Mouse (Mus musculus): Measurements from ENCODE around the gene 5330417C22Rik. TPM values are rescaled to one million over a fixed set of nuclear protein-coding genes. Genes with fewer than 3 reads are reported as not detected.
A peak's percentile ranks its signal among the peaks of the same experiment; 100 is the strongest.

The 5330417C22Rik gene
- polyA plus RNA-seq, 1 experiment from 2014 or later: 10.0 TPM

GRCm38 (mm10) chr3:108562133-108562730 is 25.9 kb upstream of the 5330417C22Rik start, which contains the start of gene Tmem167b:
Gene Tmem167b, minus strand, starts transcription at chr3:108562466.
- H3K4me2 ChIP-seq: peak within 1 kb of the TSS; percentile 66
- no peaks in the 10 kb centered on the region for H3K9me3 ChIP-seq
- peaks cover 21% of the 10 kb centered on the region for H3K4me1 ChIP-seq (replicated peaks)
- H3K27me3 ChIP-seq: no peaks in the 10 kb centered on the region
- under 1% methylated on average over 44 of the region's 45 CpGs for WGBS
- peak within 1 kb of the TSS; percentile 95 for H3K27ac ChIP-seq
- H3K36me3 ChIP-seq: peaks cover 29% of the 10 kb centered on the region
- H3K4me3 ChIP-seq: peak within 1 kb of the TSS; percentile 83
- H3K9ac ChIP-seq: peak within 1 kb of the TSS; percentile 85
- peak; percentile 98 for ATAC-seq (ENCODE audit: low FRiP score)

- Histone ChIP-seq H3K9ac (no peak overlapping the region), H3K36me3 (peaks cover 38% of the 10 kb centered on the region), H3K27ac (no peak overlapping the region), H3K9me3 (no peaks in the 10 kb centered on the region), H3K4me3 (no peak overlapping the region), H3K4me1 (replicated peaks) (peaks cover 23% of the 10 kb centered on the region), H3K27me3 (no peaks in the 10 kb centered on the region), H3K4me2 (no peak overlapping the region)
- WGBS: 96% methylated on average over 4 of the region's 4 CpGs
- ATAC-seq (ENCODE audit: low FRiP score): no peak
Observed at GRCm38 (mm10) chr3:108557888-108558287, 21.6 kb upstream of the 5330417C22Rik start.

DNA sequence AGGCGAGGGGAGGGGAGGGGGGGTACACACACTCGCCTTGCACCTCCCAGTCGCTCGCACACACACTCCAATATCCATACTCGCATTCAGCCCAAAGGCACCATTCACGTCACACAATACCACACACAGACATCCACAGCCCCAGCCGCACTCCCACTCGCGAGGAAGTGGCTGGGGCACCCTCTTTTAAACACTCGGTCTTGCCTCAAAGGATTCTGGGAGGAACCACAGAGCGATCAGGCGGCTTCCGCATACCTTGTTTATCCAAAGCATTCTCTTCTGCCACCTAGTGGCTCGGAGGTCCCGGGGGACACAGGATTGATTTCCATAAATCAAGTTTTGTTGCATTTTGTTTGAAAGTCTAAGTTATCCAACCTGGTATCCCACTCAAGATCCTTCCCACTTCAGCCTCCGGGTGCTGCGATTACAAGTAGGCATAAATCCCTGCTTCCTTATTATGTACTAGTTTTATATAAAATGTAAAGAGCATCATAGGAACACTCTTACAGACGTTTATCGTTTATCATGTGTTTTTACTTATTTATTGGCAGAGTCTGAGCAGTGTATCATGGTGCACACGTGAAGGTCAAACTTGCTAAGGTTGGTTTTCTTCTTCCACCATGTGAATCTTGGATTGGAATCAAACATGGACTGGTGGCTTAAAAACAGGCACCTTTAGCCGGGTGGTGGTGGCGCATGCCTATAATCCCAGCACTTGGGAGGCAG is 18.4 kb upstream of the 5330417C22Rik start:
- peak; percentile 96 for ATAC-seq (ENCODE audit: low FRiP score)
- peak overlapping the region; percentile 98 for H3K9ac ChIP-seq
- H3K36me3 ChIP-seq: peaks cover 29% of the 10 kb centered on the region
- peaks cover 8% of the 10 kb centered on the region for H3K4me1 ChIP-seq (replicated peaks)
- H3K4me3 ChIP-seq: peak overlapping the region; percentile 83
- H3K27ac ChIP-seq: peak overlapping the region; percentile 96
- 19% methylated on average over 20 of the region's 22 CpGs for WGBS
- H3K9me3 ChIP-seq: no peaks in the 10 kb centered on the region
- H3K4me2 ChIP-seq: peak overlapping the region; percentile 76
- no peaks in the 10 kb centered on the region for H3K27me3 ChIP-seq

- 0% methylated on average over 37 of the region's 42 CpGs for WGBS
- Histone ChIP-seq H3K9me3 (no peaks in the 10 kb centered on the region), H3K27me3 (no peaks in the 10 kb centered on the region), H3K27ac (peak overlapping the region; percentile 96), H3K4me1 (replicated peaks) (peaks cover 8% of the 10 kb centered on the region), H3K4me3 (peak overlapping the region; percentile 83), H3K9ac (peak overlapping the region; percentile 98), H3K4me2 (peak overlapping the region; percentile 76), H3K36me3 (peaks cover 24% of the 10 kb centered on the region)
- peak; percentile 82 for ATAC-seq (ENCODE audit: low FRiP score)
Observed at GRCm38 (mm10) chr3:108554111-108554561, 17.8 kb upstream of the 5330417C22Rik start.

- peaks cover 6% of the 10 kb centered on the region; the same call in 1 of the 2 replicates for H3K4me1 ChIP-seq (replicated peaks)
- no peaks in the 10 kb centered on the region for H3K9me3 ChIP-seq
- ATAC-seq (ENCODE audit: low FRiP score): no peak
- 88% methylated on average over 11 of the region's 11 CpGs for WGBS
- no peak overlapping the region for H3K27ac ChIP-seq
- H3K9ac ChIP-seq: no peak overlapping the region
- H3K36me3 ChIP-seq: no peaks in the 10 kb centered on the region
- no peak overlapping the region for H3K4me2 ChIP-seq
- H3K4me3 ChIP-seq: no peak overlapping the region
- H3K27me3 ChIP-seq: 0 out of 2 replicates have a peak, but pooled peaks cover 3% of the 10 kb centered on the region
Observed at GRCm38 (mm10) chr3:108542299-108542698, 6.0 kb upstream of the 5330417C22Rik start.

- H3K36me3 ChIP-seq: no peaks in the 10 kb centered on the region
- H3K4me1 ChIP-seq (replicated peaks): peaks cover 27% of the 10 kb centered on the region
- peaks cover 9% of the 10 kb centered on the region; the same call in 1 of the 2 replicates for H3K27me3 ChIP-seq
- H3K9ac ChIP-seq: peak overlapping the region; percentile 30; the same call in 1 of the 2 replicates
- peak overlapping the region; percentile 66 for H3K27ac ChIP-seq
- 4% methylated on average over 17 of the region's 17 CpGs for WGBS
- peak; percentile 19; the same call in 1 of the 2 replicates for ATAC-seq (ENCODE audit: low FRiP score)
- no peaks in the 10 kb centered on the region for H3K9me3 ChIP-seq
- peak overlapping the region; percentile 54 for H3K4me2 ChIP-seq
- H3K4me3 ChIP-seq: peak overlapping the region; percentile 29
Observed at GRCm38 (mm10) chr3:108537303-108537702, 967 bp upstream of the 5330417C22Rik start.

DNA sequence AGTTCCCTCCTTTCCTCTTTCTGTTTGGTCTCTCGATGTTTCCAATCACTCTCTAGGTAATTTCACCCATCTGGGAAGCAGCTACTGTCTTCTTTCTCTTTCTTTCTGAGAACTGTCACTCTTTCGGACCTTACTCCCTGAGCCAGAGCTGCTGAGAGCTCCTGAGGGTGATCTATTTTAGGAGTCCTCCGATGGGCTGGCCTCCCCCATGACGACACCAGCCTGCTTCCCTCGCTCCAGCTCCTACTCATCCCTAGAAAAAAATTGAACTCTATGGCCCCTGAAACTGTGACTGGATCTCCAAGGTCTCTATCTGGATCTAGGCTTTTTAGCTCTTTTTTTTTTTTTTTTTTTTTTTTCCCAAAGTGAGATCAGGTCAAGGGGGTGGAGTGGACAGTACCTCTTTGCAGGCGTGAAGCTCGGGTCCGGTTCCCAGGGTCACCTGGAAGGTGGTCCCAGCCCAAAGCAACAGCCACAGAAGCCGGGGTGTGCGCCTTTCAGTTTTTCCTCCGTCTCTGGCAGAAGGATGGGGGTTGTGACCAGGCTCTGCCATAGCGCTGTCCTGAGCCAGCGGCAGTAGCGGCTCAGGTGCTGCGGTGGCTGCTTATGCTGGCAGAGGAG is 330 bp downstream of the 5330417C22Rik start:
- peaks cover 9% of the 10 kb centered on the region; the same call in 1 of the 2 replicates for H3K27me3 ChIP-seq

GRCm38 (mm10) chr3:108533951-108534350 is 2.4 kb downstream of the 5330417C22Rik start, which contains the start of gene 1700013F07Rik:
Gene 1700013F07Rik, plus strand, starts transcription at chr3:108534150.
- Histone ChIP-seq H3K9me3 (no peaks in the 10 kb centered on the region), H3K9ac (no peak within 1 kb of the TSS), H3K27ac (no peak within 1 kb of the TSS), H3K4me2 (no peak within 1 kb of the TSS), H3K4me3 (no peak within 1 kb of the TSS), H3K4me1 (replicated peaks) (peaks cover 27% of the 10 kb centered on the region), H3K36me3 (no peaks in the 10 kb centered on the region), H3K27me3 (peaks cover 9% of the 10 kb centered on the region; the same call in 1 of the 2 replicates)
- 84% methylated on average over 6 of the region's 6 CpGs for WGBS
- no peak for ATAC-seq (ENCODE audit: low FRiP score)

More for the DNA sequence above, 330 bp downstream of the 5330417C22Rik start:
- Histone ChIP-seq H3K9ac (peak overlapping the region; percentile 69), H3K4me2 (peak overlapping the region; percentile 64), H3K4me3 (peak overlapping the region; percentile 42), H3K36me3 (no peaks in the 10 kb centered on the region), H3K4me1 (replicated peaks) (peaks cover 27% of the 10 kb centered on the region), H3K9me3 (no peaks in the 10 kb centered on the region), H3K27ac (peak overlapping the region; percentile 78)
- ATAC-seq (ENCODE audit: low FRiP score): peak; percentile 1; the same call in 1 of the 2 replicates
- 6% methylated on average over 15 of the region's 15 CpGs for whole genome bisulfite sequencing

- no peak overlapping the region for H3K4me2 ChIP-seq
- 79% methylated on average over 9 of the region's 9 CpGs for WGBS
- H3K4me3 ChIP-seq: no peak overlapping the region
- 0 out of 2 replicates have a peak overlapping the region, but pooled peaks have one; percentile 8 for H3K9ac ChIP-seq
- H3K27ac ChIP-seq: no peak overlapping the region
- peaks cover 6% of the 10 kb centered on the region; the same call in 1 of the 2 replicates for H3K27me3 ChIP-seq
- no peaks in the 10 kb centered on the region for H3K9me3 ChIP-seq
- no peaks in the 10 kb centered on the region for H3K36me3 ChIP-seq
- no peak for ATAC-seq (ENCODE audit: low FRiP score)
- peaks cover 27% of the 10 kb centered on the region for H3K4me1 ChIP-seq (replicated peaks)
Observed at GRCm38 (mm10) chr3:108533114-108533885, 3.0 kb downstream of the 5330417C22Rik start.

DNA sequence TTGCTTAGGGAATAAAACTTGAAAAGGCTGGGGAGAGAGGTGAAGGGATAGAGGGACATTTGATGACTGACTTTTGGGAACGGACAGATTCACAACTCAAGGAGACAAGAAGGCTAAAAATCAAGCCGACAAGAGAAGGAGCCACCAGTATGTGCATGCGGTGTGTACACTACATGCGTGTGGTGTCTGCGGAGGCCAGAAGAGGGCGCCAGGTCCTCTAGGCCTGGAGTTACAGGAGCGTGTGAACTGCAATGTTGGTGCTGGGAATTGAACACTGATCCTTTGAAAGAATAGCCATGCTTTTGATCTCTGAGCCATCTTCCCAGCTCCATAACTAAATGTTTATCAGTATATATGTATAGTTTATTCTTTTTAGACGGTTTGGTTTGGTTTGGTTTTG is 7.8 kb downstream of the 5330417C22Rik start:
- H3K9me3 ChIP-seq: no peaks in the 10 kb centered on the region
- 95% methylated on average over 8 of the region's 8 CpGs for WGBS
- H3K27me3 ChIP-seq: no peaks in the 10 kb centered on the region
- no peak for ATAC-seq (ENCODE audit: low FRiP score)
- no peaks in the 10 kb centered on the region for H3K36me3 ChIP-seq
- H3K4me1 ChIP-seq (replicated peaks): peaks cover 6% of the 10 kb centered on the region
- no peak overlapping the region for H3K9ac ChIP-seq
- H3K4me3 ChIP-seq: no peak overlapping the region
- H3K4me2 ChIP-seq: no peak overlapping the region
- no peak overlapping the region for H3K27ac ChIP-seq

DNA sequence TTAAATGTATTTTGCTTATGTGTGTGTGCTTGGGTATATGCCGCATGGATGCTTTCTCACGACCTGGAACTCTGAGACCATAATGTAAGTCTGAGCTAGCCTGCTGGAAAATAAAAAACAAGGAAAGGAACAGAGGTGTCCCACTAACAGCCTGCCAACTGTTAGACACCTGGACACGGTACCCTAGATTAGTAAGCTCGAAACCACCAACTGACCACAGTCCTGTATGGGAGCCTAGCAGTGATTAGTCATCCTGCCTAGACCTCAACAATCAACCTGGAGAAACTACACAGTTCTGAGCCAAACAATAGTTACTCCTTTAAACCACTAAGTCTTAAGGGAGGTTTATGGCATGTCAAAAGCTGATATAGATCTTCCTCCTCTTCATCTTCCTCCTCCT is 12.9 kb downstream of the 5330417C22Rik start:
- no peak overlapping the region for H3K27ac ChIP-seq
- no peaks in the 10 kb centered on the region for H3K9me3 ChIP-seq
- no peaks in the 10 kb centered on the region for H3K36me3 ChIP-seq
- no peaks in the 10 kb centered on the region for H3K4me1 ChIP-seq (replicated peaks)
- no peak overlapping the region for H3K4me3 ChIP-seq
- H3K9ac ChIP-seq: no peak overlapping the region
- 93% methylated on average over 4 of the region's 4 CpGs for WGBS
- ATAC-seq (ENCODE audit: low FRiP score): no peak
- H3K4me2 ChIP-seq: no peak overlapping the region
- no peaks in the 10 kb centered on the region for H3K27me3 ChIP-seq
